Mouse (Mus musculus) WW6 (cell line): Measurements from ENCODE around the gene Unk.
"Not testable (repeated sequence)": the region's sequence is repeated elsewhere in the genome, so short reads cannot be mapped to it uniquely, and the experiment has no call there.

Experiments used
- DNase-seq: peaks from one replicate; pipeline ENCODE4 v3.0.0-alpha.2; 2013; ENCODE audit warnings: low read depth, low spot score

Gene Unk

GRCm38 (mm10) chr11:116010146-116010545 is 20.0 kb upstream of the Unk start:
- DNase-seq: no peak

DNA sequence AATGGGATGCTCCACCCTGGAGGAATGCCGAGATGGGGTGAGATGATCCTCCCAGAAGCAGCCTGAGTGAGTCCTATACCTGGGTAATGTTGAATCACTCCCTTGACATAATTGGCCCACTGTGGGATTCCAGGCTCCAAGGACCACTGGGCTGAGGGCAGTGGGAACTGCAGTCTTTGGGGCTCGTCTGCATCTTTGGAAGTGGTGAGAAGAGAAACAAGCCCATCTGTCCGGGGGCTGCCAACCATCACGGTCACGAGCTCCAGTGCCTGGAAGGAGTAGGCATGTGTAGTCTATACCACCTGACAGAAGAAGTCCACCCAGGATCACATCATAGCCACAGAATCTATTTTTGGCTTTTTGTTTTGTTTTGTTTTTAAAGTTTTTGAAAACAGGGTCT is 19.2 kb upstream of the Unk start:
- no peak for DNase-seq

DNA sequence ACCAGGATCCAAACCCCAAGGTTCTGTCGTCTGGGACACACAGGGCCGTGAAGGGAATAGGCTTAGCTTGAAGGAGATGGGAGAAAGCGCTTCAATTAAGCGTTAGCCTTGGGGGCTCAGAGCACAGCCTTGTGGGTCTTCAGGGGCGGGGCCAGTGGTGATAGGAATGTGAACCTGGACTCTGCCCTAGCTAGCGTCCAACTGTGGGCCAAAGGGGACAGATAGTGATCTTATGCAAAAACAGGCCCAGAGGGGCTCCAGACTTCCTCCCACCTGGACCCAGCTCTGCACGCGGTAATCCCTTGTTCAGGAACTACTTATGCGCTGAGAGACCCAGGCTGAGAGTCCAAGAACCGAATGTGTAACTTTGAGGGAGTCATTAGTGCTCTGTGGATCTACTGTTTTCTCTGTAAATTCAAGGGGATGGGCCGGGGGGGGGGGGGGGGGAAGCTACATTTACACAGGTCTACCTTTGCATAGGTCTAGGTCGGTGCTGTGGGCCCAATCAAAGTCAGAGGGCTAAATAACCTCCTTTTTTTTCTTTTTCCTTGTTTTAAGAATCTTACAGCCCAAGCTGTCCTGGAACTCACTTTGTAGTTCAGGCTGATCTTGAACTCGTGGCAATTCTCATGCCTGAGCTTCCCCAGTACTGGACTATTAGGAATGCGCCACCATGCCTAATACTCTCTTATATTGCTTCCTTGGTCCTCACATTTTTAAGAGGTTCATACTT is 18.4 kb upstream of the Unk start:
- DNase-seq: no peak

DNA sequence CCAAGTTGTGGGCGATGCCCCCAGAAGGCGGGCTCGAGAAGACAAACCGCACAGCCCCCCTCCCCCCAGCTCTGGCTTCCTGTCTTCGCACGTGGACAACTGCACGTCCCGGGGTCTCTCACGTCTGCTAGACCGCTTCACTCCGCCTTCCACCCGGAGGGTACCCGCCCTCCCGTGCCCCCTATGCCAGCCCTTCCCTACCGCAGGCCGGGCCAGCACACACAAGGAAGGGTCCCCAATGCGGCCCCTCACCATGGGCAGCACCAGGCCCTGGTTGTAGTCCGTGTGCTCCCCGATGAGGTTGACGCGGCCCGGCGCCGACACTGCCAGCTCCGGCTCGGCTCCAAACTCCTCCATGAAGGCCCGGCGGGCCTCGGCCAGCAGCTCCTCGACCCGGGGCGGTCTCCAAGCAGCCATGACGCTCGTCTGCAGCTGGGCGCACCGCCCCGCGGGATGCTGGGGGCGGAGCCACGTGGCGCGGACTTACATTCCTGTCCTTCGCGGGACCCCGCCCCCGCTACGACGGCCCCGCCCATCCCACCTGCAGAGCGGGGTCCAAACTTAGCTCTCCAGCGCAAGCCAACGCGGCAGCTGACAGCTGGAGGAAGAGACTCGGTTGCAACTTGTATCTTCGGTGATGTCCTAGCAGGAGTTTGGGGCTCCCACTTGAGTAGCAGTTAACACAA is 17.7 kb upstream of the Unk start, which contains the start of gene Galk1:
Gene Galk1 (minus strand): TSS at position 458 of the 686 bp plus-strand sequence.
- peak; percentile 96 for DNase-seq

DNA sequence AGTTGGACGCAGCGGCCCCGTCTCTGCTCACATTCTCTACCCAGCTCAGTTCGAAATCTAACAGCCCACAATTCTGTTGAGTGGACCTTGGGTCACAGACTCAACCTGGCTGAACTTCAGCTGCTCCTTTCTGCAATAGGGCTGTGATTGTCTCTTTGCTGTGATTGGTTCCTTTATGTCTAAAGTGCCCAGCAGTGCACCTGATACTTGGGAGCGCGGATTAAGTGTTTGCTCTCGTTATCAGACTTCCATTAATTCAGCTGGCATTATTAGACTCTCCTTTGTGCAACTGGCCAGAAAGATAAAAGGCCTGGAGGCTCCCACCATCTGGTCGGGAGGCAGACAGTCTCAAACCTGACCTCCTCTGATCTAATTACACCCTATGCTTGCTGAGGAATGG is 15.3 kb upstream of the Unk start:
- no peak for DNase-seq

GRCm38 (mm10) chr11:116018106-116018505 is 12.0 kb upstream of the Unk start:
- DNase-seq: peak; percentile 84

GRCm38 (mm10) chr11:116018867-116019266 is 11.3 kb upstream of the Unk start:
- not testable (repeated sequence) for DNase-seq

- DNase-seq: no peak
These were observed 10.7 kb upstream of the Unk start for GRCm38 (mm10) chr11:116019360-116019791.

GRCm38 (mm10) chr11:116019976-116020411 is 10.1 kb upstream of the Unk start:
- no peak for DNase-seq

DNA sequence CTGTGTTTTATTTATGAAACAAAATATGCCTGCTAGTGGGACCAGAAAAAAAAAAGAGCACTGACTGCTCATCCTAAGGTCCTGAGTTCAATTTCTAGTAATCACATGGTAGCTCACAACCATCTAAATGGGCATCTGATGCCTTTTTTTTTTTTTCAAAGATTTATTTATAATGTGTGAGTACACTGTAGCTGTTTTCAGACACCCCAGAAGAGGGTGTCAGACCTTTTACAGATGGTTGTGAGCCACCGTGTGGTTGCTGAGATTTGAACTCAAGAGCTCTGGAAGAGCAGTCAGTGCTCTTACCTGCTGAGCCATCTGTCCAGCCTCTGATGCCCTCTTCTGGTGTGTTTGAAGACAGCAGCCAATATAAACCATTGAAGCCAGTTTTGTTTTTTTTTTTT is 9.6 kb upstream of the Unk start:
- no peak for DNase-seq

- DNase-seq: no peak
These were observed 8.5 kb upstream of the Unk start for GRCm38 (mm10) chr11:116021328-116022220.

- no peak for DNase-seq
These were observed 7.8 kb upstream of the Unk start for GRCm38 (mm10) chr11:116022256-116022780.

- DNase-seq: not testable (repeated sequence)
These were observed 6.9 kb upstream of the Unk start for GRCm38 (mm10) chr11:116023074-116023770.

DNA sequence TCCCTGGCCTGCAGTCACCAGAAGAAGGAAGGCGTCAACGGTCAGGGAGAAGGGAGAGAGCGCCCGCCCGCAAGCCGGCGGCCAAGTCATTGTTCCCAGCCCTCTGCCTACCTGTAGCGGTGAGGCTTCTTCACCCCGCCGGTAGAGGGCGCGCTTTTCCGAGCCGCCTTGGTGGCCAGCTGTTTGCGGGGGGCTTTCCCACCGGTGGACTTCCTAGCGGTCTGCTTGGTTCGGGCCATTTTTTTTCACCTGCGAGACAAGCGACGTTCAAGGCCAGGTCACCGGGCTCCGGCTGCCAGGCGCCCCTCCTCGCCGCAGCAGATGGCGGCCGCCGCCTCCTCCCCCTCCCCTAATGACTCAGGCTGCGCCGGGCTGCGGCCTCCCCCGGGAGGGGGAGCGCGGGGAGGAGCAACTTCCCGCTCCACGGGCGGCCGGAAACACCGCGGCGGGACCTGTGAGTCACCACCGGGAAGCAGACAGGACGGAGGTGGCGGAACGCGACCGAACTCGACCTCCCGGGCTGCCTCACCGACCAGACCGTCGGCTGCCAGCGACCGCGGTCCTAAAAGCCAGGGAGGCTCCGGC is 6.3 kb upstream of the Unk start:
- no peak for DNase-seq

DNA sequence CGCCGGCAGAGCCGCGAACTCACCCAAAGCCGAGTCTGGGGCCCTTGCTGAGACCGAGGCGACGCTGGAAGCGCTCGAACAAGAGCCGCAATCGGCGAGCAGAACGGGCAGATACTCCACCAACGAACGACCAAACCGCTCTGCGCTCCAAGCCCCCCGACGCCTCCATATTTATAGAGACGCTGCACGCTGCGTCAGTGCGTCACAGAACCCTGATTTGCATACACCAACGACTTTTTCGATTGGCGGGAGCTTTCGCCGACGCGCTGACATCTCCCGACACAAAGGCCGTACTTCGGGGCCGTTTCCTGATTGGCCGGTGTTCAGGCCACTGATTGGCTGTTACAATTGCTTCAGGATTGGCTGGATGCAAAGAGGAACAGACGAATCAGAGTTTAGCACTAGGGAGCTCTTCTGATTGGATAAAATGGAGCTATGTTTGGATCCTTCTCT is 5.7 kb upstream of the Unk start:
- DNase-seq: peak; percentile 99

GRCm38 (mm10) chr11:116025056-116025845 is 4.9 kb upstream of the Unk start:
- DNase-seq: no peak

- no peak for DNase-seq
These were observed 2.4 kb upstream of the Unk start, which contains the start of gene H3f3b for GRCm38 (mm10) chr11:116027756-116028155. TSS of gene H3f3b (minus strand) at chr11:116027962.

- no peak for DNase-seq
These were observed 1.8 kb upstream of the Unk start for GRCm38 (mm10) chr11:116028177-116028865.
